Mouse (Mus musculus) hematopoietic multipotent progenitor cell, adult 10-12 weeks (in vitro differentiated cells): ENCODE measurements around the gene Dynlrb2. TPM values are rescaled to one million over a fixed set of nuclear protein-coding genes. Genes with fewer than 3 reads are reported as not detected.

Source experiments
- polyA plus RNA-seq: library from polyadenylated mRNA; stranded (reverse); fragments of >175 nt; gene quantifications from 2 replicates; pipeline ENCODE4 v1.2.3, GENCODE M21; 2012; ENCODE audit warnings: low replicate concordance

Dynlrb2 gene
- polyA plus RNA-seq = 0.54 TPM in 1 of 2 replicates, not detected in the other

DNA sequence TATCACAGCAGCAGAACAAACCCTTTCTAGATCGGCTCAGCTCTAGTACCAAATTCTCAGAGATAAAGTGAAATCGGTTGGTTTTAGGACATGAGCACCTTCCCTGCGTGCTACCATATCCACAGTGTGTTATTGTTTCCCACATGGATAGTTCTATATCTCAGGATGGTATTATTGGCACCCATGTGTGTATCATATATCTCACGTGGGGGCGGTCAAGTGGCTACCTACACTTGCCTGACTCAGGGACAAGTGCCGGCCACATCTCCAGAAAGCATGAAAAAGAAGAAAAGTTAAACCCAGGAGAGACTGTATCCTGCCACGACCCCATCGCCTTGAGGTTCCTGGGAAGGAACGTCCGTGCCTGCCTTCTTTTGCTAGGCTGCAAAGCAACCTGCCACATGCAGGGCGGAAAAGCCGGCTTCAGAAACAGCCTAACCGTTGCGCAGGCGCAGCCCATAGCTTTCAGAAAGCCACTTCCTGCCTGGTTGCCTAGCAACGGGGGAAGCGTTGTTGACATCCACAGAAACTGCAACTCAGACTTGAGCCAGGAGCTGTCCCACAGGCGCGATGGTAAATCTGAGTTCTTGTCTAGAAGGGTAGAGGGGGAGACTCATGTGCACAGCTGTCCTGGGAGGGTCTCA lies at the start of gene Dynlrb2:
Gene Dynlrb2 (plus strand): TSS at position 498 of the 644 bp plus-strand sequence.

Other genes with a start within 250 kb of the Dynlrb2 start
- 7.2 and 9.5 TPM in 2 replicates for gene Cdyl2, start 228.0 kb downstream of the Dynlrb2 start, polyA plus RNA-seq